Mouse (Mus musculus): Measurements from ENCODE around the gene Glg1.

DNA sequence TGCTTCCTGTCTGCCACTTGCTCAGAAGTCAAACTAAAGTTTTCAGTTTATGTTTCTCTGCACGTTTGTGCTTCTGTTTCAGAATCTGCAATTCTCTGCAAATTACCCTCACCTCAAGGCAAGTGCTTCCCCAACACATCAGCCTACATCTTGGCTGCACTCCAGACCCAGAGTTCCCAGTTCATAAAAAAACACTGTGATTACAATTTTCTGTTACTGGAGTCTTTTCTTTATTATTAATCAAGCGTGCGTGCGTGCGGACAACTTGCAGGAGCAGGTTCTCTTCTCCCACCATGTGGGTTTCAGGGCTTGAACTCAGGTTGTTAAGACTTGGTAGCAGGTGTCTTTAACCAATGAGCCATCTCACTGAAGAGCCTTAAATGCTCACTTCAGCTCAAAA, 34.9 kb downstream of the Glg1 start:
- TF ChIP-seq POLR2A (IDR thresholded peaks at IDR 0.05; ENCODE audit: borderline replicate concordance, low read depth, low read length) = no peak
- TF ChIP-seq CTCF (IDR thresholded peaks at IDR 0.05; ENCODE audit: low read depth, low read length) = no peak

All from bone marrow macrophage, adult 2 months (primary cell).